Mouse (Mus musculus) ES-E14 (cell line): ENCODE data around the gene Aatf. TPM values are rescaled to one million over a fixed set of nuclear protein-coding genes. Genes with fewer than 3 reads are reported as not detected.

Source experiments
- DNase-seq: peaks from one replicate; pipeline ENCODE4 v3.0.0-alpha.2; 2013; ENCODE audit warnings: low read depth, low spot score
- H3K27ac ChIP-seq: 2 replicates; pipeline ENCODE4 v1.5.1; 2012; ENCODE audit warnings: low read depth, mild to moderate bottlenecking, low read length, moderate library complexity, mixed read lengths; ENCODE audit not compliant: poor library complexity, insufficient read depth, severe bottlenecking
- H3K36me3 ChIP-seq: 2 replicates; pipeline ENCODE4 v1.6.1; 2012; ENCODE audit warnings: mild to moderate bottlenecking, low read length, moderate library complexity, mixed read lengths; ENCODE audit not compliant: control insufficient read depth, poor library complexity, insufficient read depth, severe bottlenecking
- H3K4me1 ChIP-seq, 2 experiments: fragments of 150-350 bp in 1 of 2; sonication (generic) in 1 of 2; 2 replicates each; pipeline ENCODE4 v1.6.1; 2012; ENCODE audit warnings: low read length in 2 of 2, mild to moderate bottlenecking in 1 of 2, mixed read lengths in 1 of 2; ENCODE audit not compliant: control insufficient read depth in 2 of 2, insufficient read depth in 2 of 2, poor library complexity in 1 of 2
- H3K4me3 ChIP-seq, 2 experiments: fragments of 150-350 bp in 1 of 2; sonication (generic) in 1 of 2; 2 replicates each; pipeline ENCODE4 v1.5.1; 2012; ENCODE audit warnings: low read length in 2 of 2, low read depth in 1 of 2, mild to moderate bottlenecking in 1 of 2, mixed read lengths in 1 of 2; ENCODE audit not compliant: insufficient read depth in 1 of 2, poor library complexity in 1 of 2, severe bottlenecking in 1 of 2
- H3K9ac ChIP-seq: 2 replicates; pipeline ENCODE4 v1.6.1; 2012; ENCODE audit warnings: low read depth, mild to moderate bottlenecking, low read length, mixed read lengths; ENCODE audit not compliant: poor library complexity, insufficient read depth, severe bottlenecking
- H3K9me3 ChIP-seq: fragments of 150-350 bp; sonication (generic); 2 replicates; pipeline ENCODE4 v1.6.1; 2012; ENCODE audit warnings: low read depth, mild to moderate bottlenecking, low read length; ENCODE audit not compliant: control insufficient read depth, insufficient read depth
- CHD2 ChIP-seq: IDR thresholded peaks from 2 replicates; pipeline ENCODE4 v1.6.1; 2014; ENCODE audit warnings: mild to moderate bottlenecking, low read depth, low read length, inconsistent platforms
- HCFC1 ChIP-seq: IDR thresholded peaks from 2 replicates; pipeline ENCODE4 v1.6.1; 2012; ENCODE audit warnings: low read length, inconsistent platforms, borderline replicate concordance; ENCODE audit not compliant: insufficient read depth
- MAFK ChIP-seq: IDR thresholded peaks from 2 replicates; pipeline ENCODE4 v1.6.1; 2014; ENCODE audit warnings: mild to moderate bottlenecking, low read depth, low read length, inconsistent platforms; ENCODE audit not compliant: insufficient read depth
- ZC3H11A ChIP-seq: IDR thresholded peaks from 2 replicates; pipeline ENCODE4 v1.6.1; 2012; ENCODE audit warnings: low read depth, mild to moderate bottlenecking, inconsistent platforms, low read length, borderline replicate concordance
- ZNF384 ChIP-seq: IDR thresholded peaks from 2 replicates; pipeline ENCODE4 v1.6.1; 2012; ENCODE audit warnings: low read depth, low read length, inconsistent platforms
- in situ Hi-C, 2 experiments: fragments of 600-800 bp; cut with MboI; formaldehyde crosslinking; loops; one replicate each; pipeline ENCODE4 v1.15.1; 2025; ENCODE audit warnings: low sequenced_read_pairs in 2 of 2, inconsistent platforms in 1 of 2; ENCODE audit not compliant: unreplicated experiment in 2 of 2
- total RNA-seq: library from RNA; depleted of rRNA; stranded (reverse); fragments of 300-350 nt; gene quantifications from 2 replicates; pipeline ENCODE4 v1.2.3, GENCODE M21; 2012

Aatf gene
- total RNA-seq, 1 experiment, result 55.5 TPM

DNA sequence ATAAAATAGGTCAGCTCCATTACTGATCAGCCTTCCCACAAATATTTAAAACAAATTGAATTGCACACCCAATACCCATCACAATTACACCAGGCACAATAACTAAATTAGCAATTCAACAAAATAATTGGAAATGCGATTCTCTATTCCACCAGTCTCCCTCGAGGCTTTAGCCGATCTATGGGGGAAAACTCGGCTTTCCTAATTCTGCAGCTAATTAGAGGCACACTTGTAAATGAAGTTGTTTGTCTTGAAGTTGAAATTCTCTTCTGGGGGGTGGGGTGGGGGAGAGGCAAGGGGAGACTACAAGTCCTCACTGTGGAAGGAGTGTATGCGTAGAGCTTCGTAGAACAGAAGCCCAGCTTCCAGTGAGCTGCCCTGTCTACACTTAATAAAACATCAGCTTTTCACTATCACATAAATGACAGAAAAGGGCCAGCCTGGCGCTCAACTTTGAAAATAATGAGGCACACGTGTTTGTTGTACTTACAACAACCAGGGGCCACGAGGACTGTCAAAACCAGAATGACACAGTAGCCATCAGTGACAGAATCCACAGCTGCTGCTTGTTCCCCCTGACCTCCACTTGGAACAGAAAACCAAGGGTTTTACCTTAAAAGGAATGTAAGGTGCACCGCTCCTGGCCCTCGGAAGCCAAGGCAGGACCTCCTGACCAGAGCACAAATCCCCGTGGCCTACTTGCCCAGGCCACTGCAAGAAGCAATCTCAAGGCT, 101.0 kb downstream of the Aatf start:
- H3K4me1 ChIP-seq, result peaks cover 2 to 16% of the 10 kb centered on the region in 2 experiments
- no peak overlapping the region for H3K4me3 ChIP-seq
- H3K27ac ChIP-seq, result no peak overlapping the region
- in situ Hi-C loops, result no loop called here
- no peak for DNase-seq
- TF ChIP-seq CHD2, result no peak
- no peak for TF ChIP-seq MAFK
- TF ChIP-seq ZNF384, result no peak
- no peak for TF ChIP-seq HCFC1
- no peak for TF ChIP-seq ZC3H11A
- H3K36me3 ChIP-seq, result no peaks in the 10 kb centered on the region
- H3K9me3 ChIP-seq, result no peaks in the 10 kb centered on the region
- H3K9ac ChIP-seq, result no peak overlapping the region

DNA sequence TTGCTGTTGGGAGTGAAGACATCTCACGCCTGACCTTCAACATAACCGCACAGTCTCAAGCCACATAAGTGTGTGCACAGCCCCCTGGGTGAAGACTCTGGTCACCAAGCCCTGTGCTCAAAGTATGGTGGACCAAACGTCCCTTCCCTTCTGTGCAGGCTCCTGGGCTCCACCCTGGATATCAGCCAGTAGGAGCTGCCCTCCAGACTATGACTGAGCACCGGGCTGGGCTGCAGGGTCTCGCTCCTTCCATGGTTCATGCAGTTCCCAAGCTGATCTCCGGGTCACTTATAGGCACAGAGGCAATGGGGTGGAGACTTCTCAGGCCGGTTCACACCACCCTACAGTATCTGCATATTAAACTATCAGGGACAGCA, 101.7 kb downstream of the Aatf start:
- no peak overlapping the region for H3K4me3 ChIP-seq
- H3K27ac ChIP-seq, result no peak overlapping the region
- TF ChIP-seq CHD2, result no peak
- no peak for TF ChIP-seq MAFK
- TF ChIP-seq ZC3H11A, result no peak
- no peak for TF ChIP-seq ZNF384
- TF ChIP-seq HCFC1, result no peak

DNA sequence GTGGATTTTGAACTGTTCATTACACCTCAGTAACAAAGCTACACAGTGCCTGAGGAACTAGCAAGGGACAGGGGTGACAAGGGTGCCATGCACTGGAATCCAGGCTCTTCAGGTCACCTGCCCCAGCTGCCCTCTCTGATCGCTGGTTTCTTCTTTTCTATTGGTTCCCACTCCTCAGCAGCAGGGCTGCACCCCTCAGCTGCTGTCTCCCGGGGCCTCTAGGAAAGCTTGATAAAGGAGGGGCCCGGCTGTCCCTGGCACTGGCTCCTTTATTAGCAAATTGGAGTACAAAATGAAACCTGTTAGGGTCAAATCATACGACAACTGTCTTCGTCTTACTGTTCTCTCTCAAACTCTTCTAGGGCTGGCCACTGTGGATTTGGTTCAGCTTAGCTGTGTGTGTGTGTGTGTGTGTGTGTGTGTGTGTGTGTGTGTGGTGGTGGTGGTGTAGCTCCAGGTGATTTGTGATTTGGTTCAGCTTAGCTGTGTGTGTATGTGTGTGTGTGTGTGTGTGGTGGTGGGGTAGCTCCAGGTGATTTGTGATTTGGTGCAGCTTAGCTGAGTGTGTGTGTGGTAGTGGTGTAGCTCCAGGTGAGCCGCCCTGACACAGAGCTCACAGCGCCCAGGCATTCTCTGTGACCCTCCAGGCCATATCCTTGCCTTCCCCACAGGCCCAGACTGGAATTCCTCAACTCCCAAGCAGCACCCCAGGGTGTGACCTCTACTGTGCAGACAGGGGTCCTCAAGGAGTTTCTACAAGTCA, 102.3 kb downstream of the Aatf start:
- Histone ChIP-seq H3K4me3 (no peak overlapping the region), H3K9ac (no peak overlapping the region), H3K4me1 (peaks cover 2 to 16% of the 10 kb centered on the region in 2 experiments), H3K27ac (no peak overlapping the region), H3K36me3 (no peaks in the 10 kb centered on the region), H3K9me3 (no peaks in the 10 kb centered on the region)
- no peak for TF ChIP-seq ZNF384
- no peak for TF ChIP-seq ZC3H11A
- no peak for TF ChIP-seq HCFC1
- TF ChIP-seq CHD2, result no peak
- no peak for TF ChIP-seq MAFK
- no peak for DNase-seq
- in situ Hi-C loops, result no loop called here

More for the DNA sequence above, 101.7 kb downstream of the Aatf start:
- Histone ChIP-seq H3K9ac (no peak overlapping the region), H3K9me3 (no peaks in the 10 kb centered on the region), H3K36me3 (no peaks in the 10 kb centered on the region), H3K4me1 (peaks cover 2 to 16% of the 10 kb centered on the region in 2 experiments)
- no peak for DNase-seq
- in situ Hi-C loops, result no loop called here

GRCm38 (mm10) chr11:84410383-84410782, 102.9 kb downstream of the Aatf start:
- Histone ChIP-seq H3K9ac (no peak overlapping the region), H3K27ac (no peak overlapping the region), H3K4me1 (peaks cover 2 to 16% of the 10 kb centered on the region in 2 experiments), H3K36me3 (no peaks in the 10 kb centered on the region), H3K4me3 (no peak overlapping the region), H3K9me3 (no peaks in the 10 kb centered on the region)
- in situ Hi-C loops, result no loop called here
- TF ChIP-seq MAFK (no peak), HCFC1 (no peak), ZNF384 (no peak), CHD2 (no peak), ZC3H11A (no peak)
- DNase-seq, result no peak
